Mouse (Mus musculus) kidney, adult 2 months (tissue): ENCODE results near the gene Gm7579. TPM values are rescaled to one million over a fixed set of nuclear protein-coding genes. Genes with fewer than 3 reads are reported as not detected.
"Not testable (repeated sequence)": the region's sequence is repeated elsewhere in the genome, so short reads cannot be mapped to it uniquely, and the experiment has no call there.

Source experiments
- DNase-seq: peaks from one replicate; pipeline ENCODE4 v3.0.0; 2021
- H3K27ac ChIP-seq: fragments of 200-500 bp; 2 replicates; pipeline ENCODE4 v1.5.1; 2012; ENCODE audit warnings: low read depth, low read length, control low read depth, inconsistent platforms; ENCODE audit not compliant: insufficient read depth
- H3K27me3 ChIP-seq: fragments of 200-500 bp; replicated peaks from 2 replicates; pipeline ENCODE4 v1.6.1; 2012; ENCODE audit warnings: mild to moderate bottlenecking, moderate library complexity, low read length, inconsistent platforms; ENCODE audit not compliant: control insufficient read depth, insufficient read depth
- H3K36me3 ChIP-seq: fragments of 200-500 bp; 2 replicates; pipeline ENCODE4 v1.6.1; 2012; ENCODE audit warnings: mild to moderate bottlenecking, moderate library complexity, low read length, inconsistent platforms; ENCODE audit not compliant: control insufficient read depth, insufficient read depth
- H3K4me1 ChIP-seq: fragments of 200-500 bp; 2 replicates; pipeline ENCODE4 v1.6.1; 2011; ENCODE audit warnings: low read length; ENCODE audit not compliant: control insufficient read depth, insufficient read depth
- H3K4me3 ChIP-seq: fragments of 200-500 bp; 2 replicates; pipeline ENCODE4 v1.5.1; 2011; ENCODE audit warnings: mild to moderate bottlenecking, low read depth, low read length, control low read depth; ENCODE audit not compliant: insufficient read depth
- CTCF ChIP-seq: fragments of 200-500 bp; conservative IDR thresholded peaks from 2 replicates; pipeline ENCODE4 v1.5.1; 2011; ENCODE audit warnings: low read depth, mild to moderate bottlenecking, control low read depth, low read length, moderate library complexity, mixed read lengths; ENCODE audit not compliant: insufficient read depth, insufficient read length
- POLR2A ChIP-seq: fragments of 200-500 bp; IDR thresholded peaks from one replicate; pipeline ENCODE4 v1.6.1; 2011; ENCODE audit warnings: low read depth, low read length, control low read depth
- WGBS: fragments of 180-500 bp; shearing (Covaris S2); methylation state at CpG from one replicate; pipeline ENCODE4 v1.1.7; 2018; 5-methylcytosine and 5-hydroxymethylcytosine counted together
- polyA plus RNA-seq: library from polyadenylated mRNA; depleted of rRNA; stranded (reverse); fragments of >200 nt; gene quantifications from 2 replicates; pipeline ENCODE4 v1.2.3, GENCODE M21; 2012; rRNA removed

Gm7579 gene
- polyA plus RNA-seq, 1 experiment: not detected

- Histone ChIP-seq H3K27ac (no peak within 1 kb of the TSS), H3K36me3 (no peaks in the 10 kb centered on the region), H3K4me3 (no peak within 1 kb of the TSS), H3K4me1 (no peaks in the 10 kb centered on the region), H3K27me3 (no peaks in the 10 kb centered on the region)
- no peak for TF ChIP-seq POLR2A
- no peak for TF ChIP-seq CTCF
- 21% methylated on average over 2 of the region's 2 CpGs for WGBS
- no peak for DNase-seq
These were observed 29.3 kb downstream of the Gm7579 start, which contains the start of gene Gm40460 for GRCm38 (mm10) chr7:142240978-142241377. Gm40460 (minus strand) TSS chr7:142241078.

GRCm38 (mm10) chr7:142249824-142250223 lies 38.2 kb downstream of the Gm7579 start:
- no peak for TF ChIP-seq POLR2A
- peak; percentile 50 for TF ChIP-seq CTCF
- Histone ChIP-seq H3K27ac (no peak overlapping the region), H3K27me3 (no peaks in the 10 kb centered on the region), H3K4me1 (no peaks in the 10 kb centered on the region), H3K4me3 (no peak overlapping the region), H3K36me3 (no peaks in the 10 kb centered on the region)
- DNase-seq: peak; percentile 28
- WGBS: 0% methylated on average over 1 of the region's 1 CpGs

- H3K36me3 ChIP-seq: no peaks in the 10 kb centered on the region
- no peak overlapping the region for H3K27ac ChIP-seq
- no peaks in the 10 kb centered on the region for H3K27me3 ChIP-seq
- DNase-seq: peak; percentile 19
- no peaks in the 10 kb centered on the region for H3K4me1 ChIP-seq
- WGBS: 1% methylated on average over 2 of the region's 2 CpGs
- H3K4me3 ChIP-seq: no peak overlapping the region
- TF ChIP-seq CTCF: peak; percentile 72
- no peak for TF ChIP-seq POLR2A
These were observed 43.9 kb downstream of the Gm7579 start for GRCm38 (mm10) chr7:142255517-142255916.

- H3K27me3 ChIP-seq, H3K36me3 ChIP-seq, DNase-seq, H3K27ac ChIP-seq, H3K4me3 ChIP-seq, H3K4me1 ChIP-seq: not testable (repeated sequence)
- 58% methylated on average over 1 of the region's 1 CpGs for WGBS
These were observed 46.6 kb downstream of the Gm7579 start, which contains the start of gene Gm2431 for GRCm38 (mm10) chr7:142258254-142258653. Gm2431 (minus strand) TSS chr7:142258354.

Other genes with a start within 250 kb of the Gm7579 start
- gene Mob2, start 150.8 kb upstream of the Gm7579 start, polyA plus RNA-seq: 44.0 and 45.3 TPM in 2 replicates
- gene Dusp8, start 116.0 kb upstream of the Gm7579 start, polyA plus RNA-seq: 3.6 and 3.7 TPM in 2 replicates
- gene Gm45618, start 91.1 kb upstream of the Gm7579 start, polyA plus RNA-seq: not detected in 2 replicates
- not detected in 2 replicates for gene Gm39115, start 75.8 kb upstream of the Gm7579 start, polyA plus RNA-seq
- not detected in 2 replicates for gene Gm45337, start 67.3 kb upstream of the Gm7579 start, polyA plus RNA-seq
- gene Gm29735, start 54.7 kb upstream of the Gm7579 start, polyA plus RNA-seq: not detected in 2 replicates
- not detected in 2 replicates for gene Gm4553, start 46.1 kb upstream of the Gm7579 start, polyA plus RNA-seq
- gene Krtap5-2, start 35.9 kb upstream of the Gm7579 start, polyA plus RNA-seq: not detected in 2 replicates
- not detected in 2 replicates for gene Gm10153, start 21.5 kb upstream of the Gm7579 start, polyA plus RNA-seq
- not detected in 2 replicates for gene Krtap5-3, start 10.5 kb upstream of the Gm7579 start, polyA plus RNA-seq
- not detected in 2 replicates for gene Krtap5-5, start 18.1 kb downstream of the Gm7579 start, polyA plus RNA-seq
- gene Gm40460, start 29.2 kb downstream of the Gm7579 start, polyA plus RNA-seq: not detected in 2 replicates
- gene Gm2431, start 46.5 kb downstream of the Gm7579 start, polyA plus RNA-seq: not detected in 2 replicates
- gene Gm4559, start 62.5 kb downstream of the Gm7579 start, polyA plus RNA-seq: not detected in 2 replicates
- gene Krtap5-1, start 85.3 kb downstream of the Gm7579 start, polyA plus RNA-seq: not detected in 2 replicates
- gene Krtap5-4, start 91.7 kb downstream of the Gm7579 start, polyA plus RNA-seq: not detected in 2 replicates
- gene Ifitm10, start 161.9 kb downstream of the Gm7579 start, polyA plus RNA-seq: 3.1 and 4.1 TPM in 2 replicates
- gene Gm49369, start 170.8 kb downstream of the Gm7579 start, polyA plus RNA-seq: 0.36 TPM in 1 of 2 replicates, not detected in the other
- gene Ctsd, start 176.2 kb downstream of the Gm7579 start, polyA plus RNA-seq: 830 and 897 TPM in 2 replicates
- 1.8 and 3.3 TPM in 2 replicates for gene Syt8, start 223.0 kb downstream of the Gm7579 start, polyA plus RNA-seq
- 0.54 and 103 TPM in 2 replicates for gene Tnni2, start 229.9 kb downstream of the Gm7579 start, polyA plus RNA-seq
- 22.2 and 39.8 TPM in 2 replicates for gene Lsp1, start 248.9 kb downstream of the Gm7579 start, polyA plus RNA-seq